Mouse (Mus musculus): ENCODE measurements around the gene Vmn1r224.

The Vmn1r224 gene

GRCm38 (mm10) chr17:20413846-20414245 is at the start of gene Vmn1r224:
TSS of gene Vmn1r224 (plus strand) at chr17:20414146.
- DNase-seq (ENCODE audit: low read depth, low spot score) = no peak

DNA sequence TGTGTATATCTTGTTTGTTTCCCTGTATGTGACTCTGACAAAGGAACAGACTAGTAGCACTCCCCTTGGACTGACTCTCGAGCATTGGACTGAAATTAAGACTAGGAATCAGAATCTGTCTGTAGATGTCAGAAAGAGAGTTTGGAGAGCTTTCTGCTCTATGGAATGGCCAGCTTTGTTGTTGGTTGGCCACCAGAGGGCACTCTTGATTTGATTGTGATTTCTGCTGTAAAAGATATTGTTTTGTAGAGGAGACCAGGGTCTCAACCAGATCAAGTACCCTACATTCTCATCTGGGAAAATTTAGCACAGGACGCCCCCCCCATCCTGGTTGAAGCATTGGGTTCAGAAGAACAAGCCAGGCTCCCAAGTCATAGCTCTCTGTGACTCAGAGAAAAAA is 14.8 kb upstream of the Vmn1r224 start:
- no peak for DNase-seq (ENCODE audit: low read depth, low spot score)

- no peak for DNase-seq (ENCODE audit: low read depth, low spot score)
Measured at GRCm38 (mm10) chr17:20439263-20439662, 25.3 kb downstream of the Vmn1r224 start.

- DNase-seq (ENCODE audit: low read depth, low spot score) = no peak
Measured at GRCm38 (mm10) chr17:20473311-20473710, 59.4 kb downstream of the Vmn1r224 start.

Measured in c-Kit-negative CD71-positive TER-119-positive erythroid progenitor cells, embryonic 14.5 days (primary cell).